Mouse (Mus musculus) brain, embryonic 14.5 days (tissue): ENCODE measurements at regions not wholly inside any gene's neighbourhood (a gene's known extent, or its start where the extent isn't known, plus 50 kb on each side); places are given as distances from the start of the nearest gene placed in this dataset.

Source experiments
- CTCF ChIP-seq: fragments of 200-500 bp; IDR thresholded peaks from 2 replicates; pipeline ENCODE4 v1.5.1; 2012; ENCODE audit warnings: inconsistent platforms, mild to moderate bottlenecking, moderate library complexity, borderline replicate concordance; ENCODE audit not compliant: insufficient read depth, insufficient read length; ENCODE audit errors: extremely low read depth
- POLR2A ChIP-seq: fragments of 200-500 bp; IDR thresholded peaks from 2 replicates; pipeline ENCODE4 v1.6.1; 2012; ENCODE audit warnings: mild to moderate bottlenecking, inconsistent platforms, borderline replicate concordance; ENCODE audit not compliant: poor library complexity, insufficient read depth, insufficient read length, severe bottlenecking; ENCODE audit errors: extremely low read depth

DNA sequence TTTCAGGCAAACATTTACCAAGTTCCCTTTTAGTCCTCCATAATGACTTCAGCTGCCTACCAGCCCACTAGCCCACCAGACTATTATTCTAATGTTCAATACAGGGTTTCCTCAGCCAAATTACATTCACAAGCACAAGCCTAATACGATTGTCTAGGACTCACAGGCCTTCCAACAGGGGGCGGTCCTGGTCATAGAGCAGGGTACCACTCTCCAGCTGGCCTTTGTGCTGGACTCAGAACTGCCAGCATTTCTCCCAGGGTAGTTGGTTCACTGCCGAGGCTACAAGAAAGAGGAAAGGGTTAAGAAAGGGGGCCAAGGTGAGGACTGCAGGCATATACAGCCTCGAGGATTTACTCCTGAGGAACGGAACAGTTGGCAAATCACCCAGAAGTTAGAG, 108.8 kb downstream of the Adcyap1r1 start:
- TF ChIP-seq POLR2A (no peak), CTCF (no peak)
